Mouse (Mus musculus) spleen, adult 18-20 months (tissue): ENCODE results near the gene Tmem167.
"Not testable (repeated sequence)": the region's sequence is repeated elsewhere in the genome, so short reads cannot be mapped to it uniquely, and the experiment has no call there.

Experiments
- DNase-seq, 2 experiments: peaks; one replicate each; pipeline ENCODE4 v3.0.0; 2022; ENCODE audit warnings: mixed read lengths in 2 of 2

The Tmem167 gene

GRCm38 (mm10) chr13:90088962-90089824 lies at the start of gene Tmem167, which contains the start of gene Xrcc4:
Gene Tmem167 (plus strand): TSS chr13:90089123.
Gene Xrcc4 (minus strand): TSS chr13:90089608.
- DNase-seq = peak; percentile 84 to 90

- no peak for DNase-seq
These were observed 49.3 kb upstream of the Tmem167 start for GRCm38 (mm10) chr13:90039613-90040012.

- no peak for DNase-seq
These were observed 37.2 kb upstream of the Tmem167 start for GRCm38 (mm10) chr13:90051735-90052134.

- DNase-seq = no peak
These were observed 36.5 kb upstream of the Tmem167 start for GRCm38 (mm10) chr13:90052408-90052807.

- no peak for DNase-seq
These were observed 27.0 kb upstream of the Tmem167 start for GRCm38 (mm10) chr13:90061877-90062276.

- DNase-seq = no peak
These were observed 881 bp downstream of the Tmem167 start for GRCm38 (mm10) chr13:90089825-90090183.

GRCm38 (mm10) chr13:90101514-90101913 lies 12.6 kb downstream of the Tmem167 start:
- DNase-seq = no peak

GRCm38 (mm10) chr13:90106139-90106538 lies 17.2 kb downstream of the Tmem167 start:
- DNase-seq = no peak

- DNase-seq = not testable (repeated sequence)
These were observed 19.8 kb downstream of the Tmem167 start for GRCm38 (mm10) chr13:90108746-90109145.

- DNase-seq = no peak
These were observed 22.8 kb downstream of the Tmem167 start for GRCm38 (mm10) chr13:90111681-90112080.

GRCm38 (mm10) chr13:90136156-90136910 lies 47.4 kb downstream of the Tmem167 start:
- DNase-seq = no peak

GRCm38 (mm10) chr13:90141681-90142080 lies 52.8 kb downstream of the Tmem167 start:
- DNase-seq = no peak

- DNase-seq = no peak
These were observed 54.3 kb downstream of the Tmem167 start for GRCm38 (mm10) chr13:90143245-90143644.

- no peak for DNase-seq
These were observed 63.0 kb downstream of the Tmem167 start for GRCm38 (mm10) chr13:90151881-90152280.

GRCm38 (mm10) chr13:90152536-90153273 lies 63.8 kb downstream of the Tmem167 start:
- no peak for DNase-seq

GRCm38 (mm10) chr13:90164147-90164546 lies 75.2 kb downstream of the Tmem167 start:
- no peak for DNase-seq

GRCm38 (mm10) chr13:90167044-90167443 lies 78.1 kb downstream of the Tmem167 start:
- DNase-seq = no peak

- DNase-seq = no peak
These were observed 81.3 kb downstream of the Tmem167 start for GRCm38 (mm10) chr13:90170100-90170781.

- no peak for DNase-seq
These were observed 81.9 kb downstream of the Tmem167 start for GRCm38 (mm10) chr13:90170782-90171179.

- no peak for DNase-seq
These were observed 82.5 kb downstream of the Tmem167 start for GRCm38 (mm10) chr13:90171390-90171789.

GRCm38 (mm10) chr13:90175662-90176061 lies 86.7 kb downstream of the Tmem167 start:
- DNase-seq = no peak

- no peak for DNase-seq
These were observed 93.3 kb downstream of the Tmem167 start for GRCm38 (mm10) chr13:90182262-90182661.

- DNase-seq = no peak
These were observed 94.6 kb downstream of the Tmem167 start for GRCm38 (mm10) chr13:90183536-90183935.
